Mouse (Mus musculus) G1E-ER4 (cell line): ENCODE data around the gene Crlf1. TPM values are rescaled to one million over a fixed set of nuclear protein-coding genes. Genes with fewer than 3 reads are reported as not detected.

Source experiments
- GATA1 ChIP-seq: IDR thresholded peaks from one replicate; pipeline ENCODE4 v1.8.0; 2012; ENCODE audit warnings: low read length, inconsistent platforms
- polyA plus RNA-seq: library from polyadenylated mRNA; stranded (reverse); fragments of >175 nt; gene quantifications from 2 replicates; pipeline ENCODE4 v1.2.3, GENCODE M21; 2012

Gene Crlf1
- polyA plus RNA-seq, 1 experiment, result not detected

DNA sequence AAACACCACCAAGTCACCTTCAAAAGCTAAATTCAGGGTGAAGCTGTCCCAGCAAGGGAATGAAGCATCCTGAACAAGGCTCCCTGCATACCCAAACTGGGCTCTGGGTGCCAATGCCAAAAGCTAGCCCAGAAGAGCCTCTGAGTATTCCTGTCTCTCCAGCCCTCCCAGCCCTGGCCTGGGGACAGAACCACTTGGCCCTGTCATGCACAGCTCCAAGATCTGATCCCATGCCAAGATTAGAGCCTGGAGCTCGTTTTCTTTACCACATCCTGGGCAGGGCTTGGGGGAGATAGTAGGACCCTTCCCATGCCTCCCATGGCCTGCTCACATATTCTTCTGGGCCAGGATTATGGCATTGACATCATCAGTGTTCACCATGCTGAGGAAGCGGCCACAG is 26.6 kb downstream of the Crlf1 start:
- no peak for TF ChIP-seq GATA1

DNA sequence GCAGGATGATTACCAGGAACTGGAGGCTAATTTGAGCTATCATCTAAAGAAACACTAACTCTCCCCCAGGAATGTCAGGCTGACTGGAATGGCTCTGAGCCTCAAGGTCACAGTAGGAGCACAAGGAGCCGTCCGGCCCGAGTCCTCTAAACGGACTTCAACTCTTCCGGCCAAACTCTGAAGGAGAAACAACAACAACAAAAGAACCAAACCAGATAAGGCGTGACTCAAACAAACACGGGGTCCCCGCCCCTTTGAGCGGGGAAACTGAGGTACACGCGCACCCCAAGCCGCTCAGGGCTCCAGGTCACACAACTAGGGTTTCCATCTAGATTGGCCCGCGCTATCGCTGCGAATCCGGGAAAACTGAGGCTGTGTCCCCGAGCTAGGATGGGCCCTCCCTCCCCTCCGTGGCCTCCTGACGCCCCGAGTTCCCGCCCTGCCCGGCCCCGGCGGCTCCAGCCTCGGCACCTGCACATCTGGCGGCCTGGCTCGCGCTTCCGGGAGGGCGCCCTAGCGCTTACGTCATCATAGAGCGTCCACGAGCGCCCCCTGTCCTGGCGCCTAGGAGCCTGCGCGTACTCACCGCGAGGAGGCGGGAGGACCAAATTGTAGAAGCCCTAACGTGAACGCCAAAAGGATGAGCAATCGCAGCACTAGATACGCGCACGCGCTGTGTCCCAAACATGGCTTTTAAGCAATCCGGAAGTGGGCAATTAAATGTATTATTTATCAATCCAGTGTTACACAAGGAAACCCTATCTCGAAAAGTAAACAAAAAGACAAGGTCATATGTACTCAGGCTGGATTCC is 29.8 kb downstream of the Crlf1 start:
- TF ChIP-seq GATA1, result no peak

DNA sequence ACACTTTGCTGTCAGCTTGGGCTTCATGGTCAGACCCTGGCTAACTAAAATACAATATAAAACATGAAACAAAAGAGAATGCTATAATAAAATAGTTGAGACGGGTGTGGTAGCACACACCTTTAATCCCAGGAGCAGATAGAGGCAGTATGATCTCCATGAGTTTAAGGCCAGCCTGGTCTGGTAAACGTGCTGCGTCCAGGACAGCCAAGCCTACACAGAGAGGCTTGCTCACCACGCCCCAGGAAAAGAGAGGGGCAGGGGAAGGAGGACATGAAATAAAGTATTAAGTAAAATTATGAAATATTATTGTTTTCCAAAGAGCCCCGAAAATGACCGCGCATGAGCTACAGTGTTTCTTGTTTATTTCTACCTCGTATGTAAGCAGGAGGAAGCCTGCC is 34.2 kb downstream of the Crlf1 start:
- TF ChIP-seq GATA1, result no peak

DNA sequence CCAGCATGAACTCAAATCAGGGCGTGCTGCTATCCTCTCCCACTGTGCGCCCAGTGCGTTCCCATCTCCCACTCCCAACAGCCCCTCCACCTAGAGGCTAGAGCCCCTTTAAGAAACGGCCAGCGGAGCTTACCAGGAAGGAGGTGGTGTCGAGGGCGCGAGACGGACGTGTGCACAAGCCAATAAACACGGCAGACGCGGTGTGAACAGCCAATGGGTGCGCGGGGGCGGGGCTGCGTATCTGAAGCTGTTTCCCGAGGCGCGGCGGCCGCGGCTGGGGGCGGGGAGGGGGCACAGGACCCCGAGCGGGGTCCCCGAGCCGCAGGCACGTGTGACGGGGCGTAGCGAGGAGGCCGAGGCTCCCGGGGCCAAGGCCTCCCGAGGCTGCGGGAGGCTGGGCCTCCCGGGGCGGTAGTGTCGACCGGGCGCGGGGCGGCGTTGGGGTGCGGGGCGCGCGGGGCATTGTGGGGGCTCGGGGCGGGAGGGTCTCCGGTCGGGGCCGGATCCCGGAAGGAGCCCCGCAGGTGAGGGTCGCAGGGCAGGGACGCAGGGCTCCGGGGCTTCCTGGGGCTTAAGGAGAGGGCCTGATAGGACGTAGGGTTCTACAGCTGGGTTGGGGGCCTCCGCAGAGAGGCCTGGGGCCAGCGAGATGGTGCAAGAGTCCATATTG is 34.7 kb downstream of the Crlf1 start, which contains the start of the genes Fkbp8 and Kxd1:
TSS of gene Fkbp8 (plus strand) at position 213 of the 670 bp plus-strand sequence.
TSS of gene Kxd1 (minus strand) at position 445 of the 670 bp plus-strand sequence.
- no peak for TF ChIP-seq GATA1

DNA sequence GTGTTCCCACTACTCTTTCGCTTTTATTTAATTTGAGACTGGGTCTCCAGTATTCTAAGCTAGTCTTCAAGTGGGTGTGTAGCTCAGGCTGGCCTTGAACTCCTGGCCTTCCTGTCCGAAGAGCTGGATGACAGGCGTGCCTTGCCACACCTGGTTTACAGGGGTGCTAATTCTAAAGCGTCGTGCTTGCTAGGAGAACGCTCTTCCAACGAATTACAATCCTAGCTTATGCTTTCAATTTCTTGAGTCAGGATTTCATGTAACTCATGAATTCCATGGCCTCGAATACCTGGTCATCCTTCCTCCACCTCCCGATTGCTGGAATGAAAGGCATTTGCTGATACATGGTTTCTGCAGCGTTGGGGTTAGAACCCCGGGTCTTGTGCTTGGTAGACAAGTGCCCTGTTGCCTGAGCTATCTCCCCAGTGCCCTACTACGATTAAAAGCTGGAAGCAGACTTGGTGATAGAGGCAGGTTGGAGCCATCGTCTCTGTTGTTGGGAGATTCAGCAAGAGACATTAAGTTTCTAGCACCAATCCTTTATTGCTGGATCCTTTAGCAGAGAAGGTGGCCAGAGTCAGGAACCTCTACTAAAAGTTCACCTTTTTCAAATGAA is 35.3 kb downstream of the Crlf1 start:
- no peak for TF ChIP-seq GATA1

DNA sequence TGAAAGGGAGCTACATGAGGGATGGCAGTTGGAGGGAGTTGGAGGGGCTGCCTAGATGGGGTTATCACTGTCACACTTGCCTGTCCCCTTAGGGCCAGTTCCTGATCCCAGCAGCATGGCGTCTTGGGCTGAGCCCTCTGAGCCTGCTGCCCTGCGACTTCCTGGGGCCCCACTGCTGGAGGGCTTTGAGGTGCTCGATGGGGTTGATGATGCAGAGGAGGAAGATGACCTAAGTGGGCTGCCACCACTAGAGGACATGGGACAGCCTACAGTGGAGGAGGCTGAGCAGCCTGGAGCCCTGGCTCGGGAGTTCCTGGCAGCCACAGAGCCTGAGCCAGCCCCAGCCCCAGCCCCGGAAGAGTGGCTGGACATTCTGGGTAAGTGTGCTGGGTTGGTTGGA is 36.3 kb downstream of the Crlf1 start:
- no peak for TF ChIP-seq GATA1

DNA sequence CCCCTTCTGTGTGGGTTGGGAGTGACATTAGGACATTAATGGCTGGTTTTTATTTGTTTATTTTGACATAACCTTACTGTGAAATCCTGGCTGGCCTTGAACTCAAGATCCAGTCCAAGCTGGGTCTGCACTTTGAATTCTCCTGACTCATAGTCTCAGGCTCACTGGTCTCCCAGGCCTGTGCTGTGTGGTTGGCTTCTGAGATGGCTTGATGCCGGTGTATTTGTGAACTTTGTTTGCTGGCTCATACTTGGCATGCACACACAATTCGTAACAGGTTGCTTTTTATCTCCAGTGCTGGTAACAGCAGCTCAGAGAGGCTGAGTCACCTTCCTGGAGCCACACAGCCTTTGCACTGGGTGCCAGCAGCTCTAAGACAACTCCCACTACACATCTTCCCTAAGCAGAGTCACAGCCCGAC is 36.8 kb downstream of the Crlf1 start:
- no peak for TF ChIP-seq GATA1

DNA sequence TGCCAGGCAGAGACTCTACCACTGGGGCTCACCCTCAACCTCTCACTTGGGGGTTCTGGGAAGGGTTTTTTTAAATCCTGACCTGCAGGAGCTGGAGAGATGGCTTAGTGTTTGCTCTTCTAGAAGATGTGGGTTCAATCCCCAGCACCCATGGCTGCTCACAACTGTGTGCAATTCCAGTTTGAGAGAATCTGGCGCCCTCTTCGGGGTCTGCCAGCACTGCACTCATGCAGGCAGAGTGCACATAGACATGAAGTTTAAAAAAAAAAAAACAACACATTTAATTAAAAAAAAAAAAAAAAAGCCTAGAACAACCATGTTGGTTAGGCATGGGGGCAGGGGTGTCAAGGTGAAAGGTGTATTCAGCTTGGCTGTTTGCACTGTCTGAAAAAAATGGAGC is 37.4 kb downstream of the Crlf1 start:
- no peak for TF ChIP-seq GATA1

DNA sequence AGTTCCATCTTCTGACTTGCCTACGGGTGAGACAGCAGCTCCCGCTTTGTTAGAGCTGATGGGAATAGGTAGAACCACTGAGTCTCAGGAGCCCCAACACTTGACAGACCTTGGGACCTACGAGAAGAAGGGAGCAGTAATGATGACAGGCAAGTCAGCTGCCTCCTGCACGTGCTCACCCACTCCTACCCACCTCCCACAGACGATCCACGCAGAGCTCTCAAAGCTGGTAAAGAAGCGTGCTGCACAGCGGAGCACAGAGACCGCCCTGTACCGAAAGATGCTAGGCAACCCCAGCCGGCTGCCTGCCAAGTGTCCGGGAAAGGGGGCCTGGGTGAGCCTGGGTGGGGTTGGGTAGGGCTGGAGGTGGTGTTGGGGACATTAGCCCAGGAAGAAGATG is 41.3 kb downstream of the Crlf1 start:
- no peak for TF ChIP-seq GATA1

DNA sequence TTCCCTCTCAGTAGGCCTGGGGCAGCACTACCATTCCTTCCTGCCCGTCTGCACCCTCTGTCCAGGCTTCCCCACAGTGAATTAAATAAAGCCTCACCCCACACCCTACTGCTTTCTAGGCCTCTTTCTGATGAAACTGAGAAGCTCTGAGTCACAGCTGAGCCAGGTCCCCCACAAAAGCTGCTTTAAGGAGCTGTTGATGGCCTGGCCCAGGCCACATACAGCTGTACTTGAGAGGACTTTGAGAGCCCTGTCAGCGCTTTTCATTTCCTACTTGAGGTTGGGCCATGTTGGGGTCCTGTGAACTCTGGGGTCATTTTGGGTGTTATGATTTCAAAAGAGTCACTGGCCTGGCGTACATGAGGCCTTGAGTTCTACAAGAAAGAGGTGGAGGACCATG is 42.3 kb downstream of the Crlf1 start:
- TF ChIP-seq GATA1, result no peak

DNA sequence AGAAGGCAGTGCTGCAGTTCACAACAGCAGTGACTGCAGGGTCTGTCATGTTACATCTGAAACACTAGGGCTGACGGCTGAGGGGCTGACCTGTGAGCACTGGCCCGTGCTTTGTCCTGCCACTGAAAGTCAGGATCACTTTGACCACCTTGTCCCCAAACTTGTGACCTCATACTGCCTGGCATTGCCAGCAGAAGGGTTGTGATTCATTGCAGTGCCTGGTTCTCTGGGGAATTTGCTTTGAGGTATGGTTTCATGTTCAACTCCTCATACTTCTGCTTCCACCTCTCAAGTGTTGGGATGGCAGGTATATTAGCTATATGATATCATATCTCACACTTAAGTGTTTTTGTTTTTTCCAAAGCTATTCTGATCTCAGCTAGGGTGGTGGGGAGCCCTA is 42.7 kb downstream of the Crlf1 start:
- no peak for TF ChIP-seq GATA1

DNA sequence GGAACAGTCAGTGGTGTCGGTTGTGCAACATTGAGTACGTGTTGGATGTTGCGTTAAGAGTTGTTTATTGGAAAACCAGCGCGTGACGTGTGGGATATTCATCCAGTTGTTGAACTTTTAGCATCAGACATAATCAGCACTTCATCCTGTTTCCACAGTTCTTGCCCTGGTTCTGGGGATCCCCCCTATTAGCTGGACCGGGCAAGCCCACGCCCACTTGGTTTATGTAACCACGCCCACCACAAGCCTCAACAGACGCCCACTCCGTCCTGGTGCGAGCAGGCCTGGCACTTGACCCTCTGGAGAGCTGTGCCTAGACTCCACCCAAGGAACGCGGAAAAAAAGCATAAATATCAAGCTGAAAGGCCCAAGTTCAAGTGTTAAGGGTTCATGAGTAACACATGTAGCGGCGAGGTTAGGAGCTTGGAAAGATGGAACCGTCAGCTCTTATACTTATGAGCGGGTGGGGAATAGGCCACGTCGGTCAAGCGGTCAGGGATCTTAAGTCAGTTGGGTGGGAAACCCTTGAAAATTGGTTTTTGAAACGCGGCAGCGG is 45.1 kb downstream of the Crlf1 start:
- no peak for TF ChIP-seq GATA1

DNA sequence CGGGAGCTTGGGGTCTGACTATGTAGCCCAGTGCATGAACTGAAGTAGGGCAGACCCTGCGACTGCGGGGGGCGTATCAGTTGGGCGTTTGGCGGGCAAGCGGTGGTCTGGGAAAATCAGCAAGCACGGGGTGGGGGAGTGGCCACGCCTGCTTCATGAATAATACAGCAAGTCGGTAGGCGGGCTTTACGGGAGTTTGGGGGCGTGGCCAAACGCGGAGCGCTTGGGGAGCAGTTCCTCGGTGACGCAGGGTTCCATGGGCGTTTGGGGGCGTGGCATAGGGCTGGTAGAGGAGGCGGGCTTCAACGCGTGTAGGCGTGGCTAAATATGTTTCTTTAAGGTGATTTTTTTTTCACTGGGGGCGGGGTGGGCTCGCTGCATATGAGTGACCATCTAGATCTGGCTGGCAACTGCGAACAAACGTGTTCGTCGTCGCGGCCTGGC is 45.7 kb downstream of the Crlf1 start:
- no peak for TF ChIP-seq GATA1

DNA sequence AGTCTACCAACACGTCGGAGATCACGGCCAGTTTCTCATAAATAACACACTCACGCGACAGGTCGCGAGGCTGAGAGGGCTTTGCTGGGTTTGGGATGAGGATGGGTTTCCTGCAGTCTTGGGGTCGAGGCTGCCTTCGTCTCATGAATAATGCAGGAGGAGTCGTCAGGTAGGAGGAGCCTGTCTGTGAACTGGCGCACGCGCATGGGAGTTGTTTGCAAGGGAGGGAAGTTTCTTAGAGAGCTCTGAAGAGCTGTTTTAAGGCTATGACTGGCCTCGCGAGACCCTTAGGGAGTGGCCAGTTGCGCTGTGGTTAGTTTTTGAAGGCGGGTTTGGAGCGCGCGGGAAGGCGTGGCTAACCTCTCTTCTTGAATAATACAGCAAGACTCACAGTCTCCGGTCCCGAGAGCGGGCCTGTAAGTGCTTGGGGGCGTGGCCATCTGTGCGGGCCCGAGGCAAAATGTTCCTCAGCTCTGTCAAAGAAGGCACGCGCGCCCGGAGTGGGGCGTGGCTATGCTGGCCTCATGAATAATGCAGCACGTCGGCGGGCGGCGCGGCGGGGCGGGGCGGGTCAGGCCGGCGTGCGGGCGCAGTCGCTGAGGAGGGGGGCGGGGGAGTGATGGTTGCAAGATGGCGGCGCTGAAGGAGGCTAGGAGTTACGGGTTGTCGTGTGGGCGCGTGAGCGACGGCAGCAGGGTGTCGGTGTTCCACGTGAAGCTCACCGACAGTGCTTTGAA is 46.3 kb downstream of the Crlf1 start, which contains the start of gene Ell:
TSS of gene Ell (plus strand) at position 381 of the 737 bp plus-strand sequence.
- no peak for TF ChIP-seq GATA1

DNA sequence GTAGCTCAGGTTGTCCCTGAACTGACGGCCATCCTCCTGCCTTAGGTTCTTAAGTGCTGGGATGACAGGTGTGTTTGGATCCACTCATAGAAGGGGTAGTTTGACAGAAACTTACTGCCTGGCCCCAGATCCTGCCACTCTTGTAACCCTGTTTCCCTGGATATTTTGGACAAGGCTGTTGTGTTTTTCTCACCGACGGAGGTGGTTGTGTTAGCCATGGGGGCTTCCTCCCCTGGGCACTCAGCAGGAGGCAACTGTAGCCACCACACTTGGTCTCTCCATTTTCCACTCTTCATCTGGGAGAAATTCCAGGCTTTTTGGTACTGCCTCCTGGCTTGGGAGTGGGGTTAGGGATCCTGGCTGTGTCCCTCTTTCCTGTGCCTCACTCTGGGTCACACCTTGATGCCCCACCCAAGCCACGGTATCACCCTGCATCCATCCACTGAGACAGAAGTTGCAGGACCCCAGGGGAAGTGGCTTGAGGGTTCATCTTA is 47.1 kb downstream of the Crlf1 start:
- no peak for TF ChIP-seq GATA1
